Mouse (Mus musculus) hindbrain, embryonic 12.5 days (tissue): Measurements from ENCODE around the gene Ankrd33b. TPM values are rescaled to one million over a fixed set of nuclear protein-coding genes. Genes with fewer than 3 reads are reported as not detected.

ENCODE experiments used
- ATAC-seq: fragments of 200-750 bp; cut with Nextera tagmentation; 2 replicates; pipeline ENCODE4 v1.8.0; 2017; ENCODE audit warnings: moderate TSS enrichment; ENCODE audit not compliant: low FRiP score
- H3K27ac ChIP-seq: fragments of 300-500 bp; sonication (generic); 2 replicates; pipeline ENCODE4 v1.5.1; 2016; ENCODE audit warnings: mild to moderate bottlenecking
- H3K27me3 ChIP-seq: fragments of 300-500 bp; sonication (generic); 2 replicates; pipeline ENCODE4 v1.6.1; 2016; ENCODE audit warnings: mild to moderate bottlenecking
- H3K36me3 ChIP-seq: fragments of 300-500 bp; sonication (generic); 2 replicates; pipeline ENCODE4 v1.6.1; 2016; ENCODE audit warnings: mild to moderate bottlenecking
- H3K4me1 ChIP-seq: fragments of 300-500 bp; sonication (generic); 2 replicates; pipeline ENCODE4 v1.6.1; 2016
- H3K4me2 ChIP-seq: fragments of 300-500 bp; sonication (generic); replicated peaks from 2 replicates; pipeline ENCODE4 v1.6.1; 2016; ENCODE audit warnings: mild to moderate bottlenecking
- H3K4me3 ChIP-seq: fragments of 300-500 bp; sonication (generic); 2 replicates; pipeline ENCODE4 v1.5.1; 2016; ENCODE audit warnings: mild to moderate bottlenecking
- H3K9ac ChIP-seq: fragments of 300-500 bp; sonication (generic); 2 replicates; pipeline ENCODE4 v1.6.1; 2016; ENCODE audit warnings: mild to moderate bottlenecking, moderate library complexity
- H3K9me3 ChIP-seq: fragments of 300-500 bp; sonication (generic); replicated peaks from 2 replicates; pipeline ENCODE4 v1.6.1; 2016; ENCODE audit warnings: mild to moderate bottlenecking
- WGBS: fragments of 180-500 bp; shearing (Covaris S2); methylation state at CpG from one replicate; pipeline ENCODE4 v1.1.7; 2016; 5-methylcytosine and 5-hydroxymethylcytosine counted together
- polyA plus RNA-seq: library from polyadenylated mRNA; unstranded; fragments of >200 nt; fragmentation: Nextera tagmentation; extraction: Ambion mirVana; gene quantifications from 2 replicates; pipeline ENCODE4 v1.2.1, GENCODE M21; 2016

The Ankrd33b gene
- polyA plus RNA-seq, 1 experiment from 2014 or later = 0.85 TPM

DNA sequence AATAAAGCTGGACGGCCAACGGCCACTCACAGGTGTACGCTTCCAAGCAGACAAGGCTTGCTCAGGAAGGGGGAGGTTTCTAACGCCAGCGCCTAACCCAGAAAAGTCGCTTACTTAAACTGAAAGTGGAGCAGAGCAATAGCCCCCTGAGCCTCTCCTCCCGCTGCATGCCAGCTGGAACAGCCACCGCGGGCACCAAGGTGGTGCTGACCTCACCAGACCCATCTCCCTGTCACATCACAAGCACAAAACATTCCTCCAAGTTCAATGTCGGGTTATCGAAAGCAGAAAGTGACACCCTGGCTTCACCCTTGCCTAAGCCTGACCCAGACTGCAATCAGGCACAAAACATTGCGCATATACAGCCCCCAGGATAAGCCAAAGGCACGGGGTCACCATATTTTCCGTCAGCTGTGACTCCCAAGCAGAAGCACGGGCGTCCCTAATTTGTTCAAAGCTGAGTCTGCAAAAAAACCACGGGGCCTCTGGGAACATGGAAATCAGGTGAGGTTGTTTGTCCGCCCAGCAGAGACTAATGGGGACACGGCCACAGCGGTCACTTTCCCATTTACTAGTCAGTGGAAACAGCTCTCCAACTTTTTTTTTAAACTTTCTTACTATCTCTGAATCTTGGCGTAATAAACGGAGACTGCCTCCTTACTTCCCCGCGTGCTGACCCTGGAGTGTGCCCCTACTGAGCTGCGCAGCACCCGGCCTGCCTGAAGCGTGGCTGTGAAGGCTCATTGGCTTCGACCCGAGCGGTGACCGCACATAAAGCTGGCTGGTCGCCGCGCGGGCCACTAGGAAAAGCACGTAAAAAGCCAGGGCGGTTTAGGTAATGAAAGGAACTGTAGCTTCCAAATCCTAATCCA, 1.6 kb downstream of the Ankrd33b start:
- Histone ChIP-seq H3K4me1 (peaks cover 34% of the 10 kb centered on the region), H3K27ac (no peak overlapping the region), H3K27me3 (peaks cover 73% of the 10 kb centered on the region), H3K36me3 (no peaks in the 10 kb centered on the region), H3K9me3 (no peaks in the 10 kb centered on the region), H3K9ac (no peak overlapping the region), H3K4me2 (peak overlapping the region; percentile 99), H3K4me3 (peak overlapping the region; percentile 52)
- WGBS = 2% methylated on average over 37 of the region's 37 CpGs
- ATAC-seq = no peak

DNA sequence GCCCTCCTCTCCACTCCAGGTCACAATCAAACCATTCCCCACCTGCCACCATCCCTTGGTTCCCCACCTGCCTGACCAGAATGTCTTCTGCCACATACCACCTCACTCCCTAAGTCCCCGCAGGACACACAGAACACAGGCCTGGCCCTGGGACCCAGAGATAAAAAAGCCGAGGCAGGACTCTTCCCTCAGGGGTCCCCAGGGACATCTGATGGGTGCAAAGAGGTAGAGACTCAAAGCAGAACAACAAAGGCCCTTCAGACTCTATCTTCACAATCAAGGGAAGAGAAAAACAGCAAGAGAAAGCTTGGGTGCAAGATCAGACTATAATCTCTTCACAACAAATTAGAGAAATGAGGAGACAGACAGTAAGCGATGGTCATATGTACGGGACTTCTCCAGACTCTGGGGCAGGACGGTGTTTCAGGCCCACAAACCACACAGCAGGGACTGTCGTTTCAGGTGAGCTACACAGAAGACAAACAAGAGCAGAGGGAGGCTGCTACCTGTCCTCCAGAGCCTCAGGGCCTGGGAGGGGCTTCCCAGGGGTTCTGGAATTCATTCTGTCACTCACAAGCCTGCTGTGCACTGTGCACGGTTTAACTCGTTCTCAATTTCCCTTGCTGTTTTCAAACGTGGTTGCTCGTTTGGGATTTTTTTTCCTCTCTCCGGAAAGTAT, 2.3 kb downstream of the Ankrd33b start:
- Histone ChIP-seq H3K27ac (no peak overlapping the region), H3K27me3 (peaks cover 70% of the 10 kb centered on the region), H3K4me3 (peak overlapping the region; percentile 52; the same call in 1 of the 2 replicates), H3K9ac (no peak overlapping the region), H3K4me2 (peak overlapping the region; percentile 99), H3K9me3 (no peaks in the 10 kb centered on the region), H3K4me1 (peaks cover 34% of the 10 kb centered on the region), H3K36me3 (no peaks in the 10 kb centered on the region)
- ATAC-seq = no peak
- 16% methylated on average over 11 of the region's 11 CpGs for WGBS

DNA sequence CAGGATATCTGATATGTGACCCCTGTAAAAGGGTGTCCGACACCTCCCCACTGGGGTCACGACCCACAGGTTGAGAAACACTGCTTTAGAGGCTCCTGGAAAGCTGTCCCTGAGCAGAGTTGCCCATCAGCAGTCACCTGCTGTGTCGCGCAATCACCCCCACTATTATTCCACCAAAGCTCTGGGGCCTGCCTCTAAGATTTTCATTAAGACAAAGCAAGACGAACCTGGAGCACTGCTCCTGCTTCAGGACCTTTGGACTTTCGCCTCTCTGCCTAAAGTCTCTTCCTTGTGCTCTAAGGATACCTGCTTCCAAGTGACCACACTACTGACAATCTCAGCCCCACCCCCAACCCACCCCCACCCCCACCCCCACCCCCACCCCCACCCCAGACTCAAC, 3.1 kb downstream of the Ankrd33b start:
- peaks cover 34% of the 10 kb centered on the region for H3K4me1 ChIP-seq
- peaks cover 65% of the 10 kb centered on the region for H3K27me3 ChIP-seq

DNA sequence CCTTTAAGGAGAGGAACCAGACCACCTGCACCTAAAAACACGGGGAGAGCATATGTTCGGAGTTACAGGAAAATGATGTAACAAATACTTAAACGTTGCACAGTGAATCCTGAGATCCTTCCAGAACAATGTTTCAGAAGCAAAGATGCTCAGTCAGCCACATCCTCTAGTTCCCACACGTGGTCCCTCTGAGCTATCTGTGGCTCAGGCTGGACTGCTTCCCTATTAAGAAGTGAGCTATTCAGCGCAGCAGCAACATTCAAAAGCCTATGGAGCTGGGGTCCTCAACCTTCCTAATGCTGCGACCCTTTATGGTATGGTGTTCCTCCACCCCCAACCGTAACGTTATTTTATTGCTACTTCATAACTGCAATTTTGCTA, 3.6 kb downstream of the Ankrd33b start:
- Histone ChIP-seq H3K9me3 (no peaks in the 10 kb centered on the region), H3K4me2 (no peak overlapping the region), H3K27ac (no peak overlapping the region), H3K4me1 (peaks cover 31% of the 10 kb centered on the region), H3K36me3 (no peaks in the 10 kb centered on the region), H3K9ac (no peak overlapping the region), H3K27me3 (peaks cover 60% of the 10 kb centered on the region), H3K4me3 (no peak overlapping the region)
- ATAC-seq = no peak
- 77% methylated on average over 8 of the region's 8 CpGs for WGBS

More for the DNA sequence above, 3.1 kb downstream of the Ankrd33b start:
- no peaks in the 10 kb centered on the region for H3K36me3 ChIP-seq
- no peak overlapping the region for H3K9ac ChIP-seq
- H3K9me3 ChIP-seq = no peaks in the 10 kb centered on the region
- H3K27ac ChIP-seq = no peak overlapping the region
- H3K4me2 ChIP-seq = no peak overlapping the region
- ATAC-seq = no peak
- WGBS = 56% methylated on average over 6 of the region's 6 CpGs
- H3K4me3 ChIP-seq = no peak overlapping the region

DNA sequence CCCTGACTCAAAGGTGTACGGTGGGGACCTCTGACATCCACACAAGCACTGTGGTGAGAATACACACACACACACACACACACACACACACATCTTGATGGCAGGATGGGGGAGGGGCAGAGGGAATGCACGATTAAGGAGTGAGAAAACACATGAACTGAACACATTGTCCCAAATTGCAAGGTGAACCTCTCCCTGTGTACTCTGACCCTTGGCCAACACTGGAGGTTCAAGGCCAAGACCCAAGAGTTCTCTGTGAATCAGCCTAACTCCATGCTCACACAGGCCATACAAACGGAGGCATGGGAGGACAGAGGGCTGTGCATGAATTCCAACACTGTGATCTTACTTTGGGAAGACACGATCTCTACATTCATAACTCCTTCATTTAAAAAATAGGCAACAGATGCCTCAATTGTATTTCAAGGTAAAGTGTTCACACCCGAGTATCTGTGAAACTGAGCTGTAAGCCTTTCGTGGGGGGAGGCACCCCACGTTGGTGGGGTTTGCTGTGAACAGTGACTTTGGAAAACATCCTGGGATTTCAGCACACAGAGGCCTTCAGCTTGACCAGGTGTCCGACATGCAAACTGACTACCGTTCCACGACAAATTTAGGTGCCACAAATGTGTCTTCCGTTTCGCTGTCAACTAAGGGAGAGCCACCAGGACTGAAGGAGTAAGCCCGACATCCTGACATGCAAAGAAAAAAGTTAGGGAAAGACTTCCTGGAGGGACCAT, 4.1 kb downstream of the Ankrd33b start:
- ATAC-seq = no peak
- H3K4me2 ChIP-seq = no peak overlapping the region
- no peak overlapping the region for H3K9ac ChIP-seq
- H3K27me3 ChIP-seq = peaks cover 55% of the 10 kb centered on the region
- no peak overlapping the region for H3K27ac ChIP-seq
- H3K4me3 ChIP-seq = no peak overlapping the region
- peaks cover 27% of the 10 kb centered on the region for H3K4me1 ChIP-seq
- no peaks in the 10 kb centered on the region for H3K36me3 ChIP-seq
- H3K9me3 ChIP-seq = no peaks in the 10 kb centered on the region
- 80% methylated on average over 13 of the region's 13 CpGs for WGBS

DNA sequence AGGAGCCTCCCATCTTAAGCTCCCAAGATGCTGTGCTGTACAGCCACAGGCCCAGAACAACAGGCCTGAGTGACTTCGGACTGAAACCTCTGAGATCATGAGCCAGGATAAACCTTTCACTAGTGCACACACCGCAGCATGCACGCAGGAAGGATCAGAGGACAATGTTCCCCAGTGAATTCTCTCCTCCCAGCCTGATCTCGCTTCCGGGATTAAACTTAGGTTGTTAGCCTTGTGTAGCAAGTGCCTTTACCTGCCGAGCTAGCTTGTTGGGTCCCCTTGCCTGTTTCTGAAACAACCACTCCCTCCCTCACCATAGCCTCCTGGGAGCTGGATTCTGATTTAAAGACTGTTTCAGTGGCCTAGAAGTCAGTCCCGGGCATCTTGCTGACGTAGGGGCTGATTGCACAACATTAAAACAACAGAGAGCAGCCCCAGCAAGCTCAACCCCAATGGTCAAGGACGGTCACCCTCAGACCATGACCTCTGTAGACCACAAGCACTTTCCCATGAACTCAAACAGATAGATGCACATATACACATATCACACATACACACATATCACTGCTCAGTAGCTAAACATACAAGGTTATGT, 6.2 kb downstream of the Ankrd33b start:
- no peak overlapping the region for H3K4me2 ChIP-seq
- H3K27me3 ChIP-seq = peaks cover 34% of the 10 kb centered on the region
- H3K4me3 ChIP-seq = no peak overlapping the region
- no peak overlapping the region for H3K9ac ChIP-seq
- ATAC-seq = no peak
- 87% methylated on average over 9 of the region's 9 CpGs for WGBS
- no peak overlapping the region for H3K27ac ChIP-seq
- no peaks in the 10 kb centered on the region for H3K36me3 ChIP-seq
- H3K4me1 ChIP-seq = peaks cover 8% of the 10 kb centered on the region
- H3K9me3 ChIP-seq = no peaks in the 10 kb centered on the region

DNA sequence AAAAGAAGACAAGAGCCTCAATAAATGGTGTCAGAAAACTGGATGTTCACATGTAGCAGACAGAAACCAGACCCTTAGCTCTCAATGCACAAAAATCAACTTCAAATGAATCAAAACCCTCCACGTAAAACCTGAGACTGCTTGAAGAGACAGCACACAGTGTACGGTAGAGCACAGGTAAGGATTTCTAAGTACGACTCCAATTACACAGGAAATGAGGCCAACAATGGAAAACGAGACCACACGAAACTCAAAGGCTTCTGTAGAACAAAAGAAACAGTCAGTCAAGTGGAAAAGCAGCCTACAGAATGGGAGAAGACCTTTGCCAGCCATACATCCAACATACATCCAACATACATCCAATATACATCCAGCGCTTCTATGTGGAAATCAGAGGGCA, 6.9 kb downstream of the Ankrd33b start:
- 81% methylated on average over 6 of the region's 6 CpGs for WGBS
- ATAC-seq = no peak
- no peak overlapping the region for H3K9ac ChIP-seq
- no peak overlapping the region for H3K4me2 ChIP-seq
- no peaks in the 10 kb centered on the region for H3K9me3 ChIP-seq
- H3K27me3 ChIP-seq = peaks cover 27% of the 10 kb centered on the region
- 0 out of 2 replicates have a peak, but pooled peaks cover under 1% of the 10 kb centered on the region for H3K4me1 ChIP-seq
- no peaks in the 10 kb centered on the region for H3K36me3 ChIP-seq
- H3K4me3 ChIP-seq = no peak overlapping the region
- H3K27ac ChIP-seq = no peak overlapping the region

DNA sequence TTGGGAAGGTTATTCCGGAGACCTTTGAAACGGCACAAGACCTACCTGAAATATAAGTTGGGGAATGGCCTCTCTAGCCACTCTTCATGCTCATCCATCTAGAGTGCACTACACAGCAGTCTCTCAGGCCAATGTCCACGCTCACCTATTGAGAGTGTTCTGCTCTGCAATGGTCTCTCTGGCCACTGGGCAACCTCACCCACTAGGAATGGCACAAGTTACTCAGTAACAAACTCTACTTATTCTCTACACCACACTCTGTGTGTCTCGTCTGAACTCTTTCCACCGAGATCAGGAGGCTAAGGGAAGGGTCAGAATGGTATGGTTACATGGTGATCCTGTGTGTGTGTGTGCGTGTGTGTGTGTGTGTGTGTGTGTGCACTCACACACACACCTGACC, 7.7 kb downstream of the Ankrd33b start:
- Histone ChIP-seq H3K9me3 (no peaks in the 10 kb centered on the region), H3K4me1 (no peaks in the 10 kb centered on the region), H3K36me3 (no peaks in the 10 kb centered on the region), H3K4me3 (no peak overlapping the region), H3K4me2 (no peak overlapping the region), H3K9ac (no peak overlapping the region), H3K27me3 (peaks cover 19% of the 10 kb centered on the region), H3K27ac (no peak overlapping the region)
- ATAC-seq = no peak
- whole genome bisulfite sequencing = 90% methylated on average over 6 of the region's 6 CpGs

DNA sequence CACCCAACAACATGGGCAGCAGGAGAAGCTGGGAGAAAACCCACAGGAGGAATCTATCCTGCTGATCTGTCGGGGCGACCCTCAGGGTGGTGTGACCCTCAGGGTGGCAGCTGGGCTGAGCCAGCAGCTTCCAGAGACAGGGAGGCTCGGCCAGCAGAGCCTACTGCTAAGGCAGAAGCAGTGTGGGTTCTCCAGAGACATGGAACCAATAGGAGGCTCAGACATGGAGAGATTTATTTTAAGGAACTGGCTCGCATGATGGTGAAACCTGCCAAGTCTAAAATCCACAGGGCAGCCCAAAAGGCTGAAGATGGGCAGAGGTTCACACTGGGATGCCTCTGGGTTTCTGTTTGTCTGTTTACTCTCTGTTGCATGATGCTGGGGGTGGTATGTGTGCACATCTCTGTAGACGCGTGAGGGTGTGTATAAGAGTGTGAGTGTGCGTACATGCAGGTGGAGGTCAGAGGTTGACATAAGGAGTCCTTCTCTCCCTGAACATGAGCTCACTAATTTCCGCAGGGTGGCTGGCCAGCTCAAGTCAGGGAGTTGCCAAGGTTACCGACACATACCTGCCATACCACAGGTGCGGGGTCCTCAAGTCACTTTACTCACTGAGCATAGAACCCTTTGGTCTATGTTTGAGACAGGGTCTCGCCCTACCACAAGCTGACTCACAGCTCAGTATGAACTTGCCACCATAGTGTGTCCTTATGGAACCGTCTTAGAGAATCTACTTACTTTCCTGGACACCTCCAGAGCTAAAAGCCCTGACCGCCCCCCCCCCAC, 14.8 kb downstream of the Ankrd33b start:
- WGBS = 85% methylated on average over 13 of the region's 13 CpGs
- no peak for ATAC-seq

DNA sequence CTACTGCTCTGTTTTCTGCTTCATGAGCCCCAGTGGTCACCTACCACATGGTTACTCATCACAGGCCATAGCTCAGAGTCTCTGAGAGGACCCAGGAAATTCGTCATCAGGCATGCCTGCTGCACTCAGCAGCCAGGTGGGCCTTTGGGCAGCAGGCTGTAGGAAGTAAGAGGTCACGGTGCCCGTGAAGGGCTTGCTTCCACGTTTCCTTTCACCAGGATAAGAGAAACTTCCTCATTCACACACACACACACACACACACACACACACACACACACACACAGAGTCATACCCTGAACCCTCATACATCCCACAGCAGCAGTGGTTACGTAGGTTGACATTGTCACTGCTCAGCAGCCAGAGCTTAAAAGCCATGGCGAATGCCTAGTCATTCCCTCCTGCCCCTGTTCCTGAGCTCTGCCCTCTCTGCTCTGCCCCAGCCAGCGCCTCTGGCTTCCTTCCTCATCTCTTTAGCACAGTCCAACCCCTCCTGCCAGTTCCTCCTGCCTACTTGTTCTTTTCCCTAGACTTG, 17.6 kb downstream of the Ankrd33b start:
- Histone ChIP-seq H3K9ac (no peak overlapping the region), H3K9me3 (no peaks in the 10 kb centered on the region), H3K4me3 (no peak overlapping the region), H3K27me3 (no peaks in the 10 kb centered on the region; the same call in 1 of the 2 replicates), H3K4me1 (no peaks in the 10 kb centered on the region), H3K36me3 (no peaks in the 10 kb centered on the region), H3K4me2 (no peak overlapping the region), H3K27ac (no peak overlapping the region)
- 77% methylated on average over 7 of the region's 7 CpGs for WGBS
- no peak for ATAC-seq

More for the DNA sequence above, 14.8 kb downstream of the Ankrd33b start:
- H3K36me3 ChIP-seq = no peaks in the 10 kb centered on the region
- H3K27ac ChIP-seq = no peak overlapping the region
- no peak overlapping the region for H3K4me2 ChIP-seq
- no peaks in the 10 kb centered on the region for H3K4me1 ChIP-seq
- no peaks in the 10 kb centered on the region for H3K9me3 ChIP-seq
- no peak overlapping the region for H3K9ac ChIP-seq
- no peak overlapping the region for H3K4me3 ChIP-seq
- H3K27me3 ChIP-seq = no peaks in the 10 kb centered on the region; the same call in 1 of the 2 replicates

DNA sequence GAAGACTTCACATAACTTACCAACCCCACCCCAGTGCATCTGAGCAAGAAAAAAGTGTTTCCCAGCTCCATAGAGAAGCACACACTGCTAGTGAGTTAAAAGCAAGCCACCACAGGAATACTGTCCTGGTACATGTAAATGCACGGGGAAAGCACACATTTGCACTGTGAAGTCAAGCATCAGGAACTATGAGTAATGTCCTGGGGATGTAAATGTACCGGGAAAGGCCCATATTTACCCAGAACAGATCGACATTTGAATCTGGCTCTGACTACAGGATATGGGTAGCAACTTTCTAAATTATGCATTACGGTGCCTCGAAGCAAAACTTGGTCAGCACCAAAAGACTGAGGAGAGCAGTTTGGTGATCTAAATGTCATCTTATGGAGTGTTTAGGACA, 18.5 kb downstream of the Ankrd33b start:
- ATAC-seq = no peak

More for the DNA sequence above, 18.5 kb downstream of the Ankrd33b start:
- 88% methylated on average over 5 of the region's 5 CpGs for WGBS
- no peaks in the 10 kb centered on the region for H3K4me1 ChIP-seq
- H3K36me3 ChIP-seq = no peaks in the 10 kb centered on the region
- H3K9me3 ChIP-seq = no peaks in the 10 kb centered on the region
- no peak overlapping the region for H3K4me3 ChIP-seq
- H3K9ac ChIP-seq = no peak overlapping the region
- H3K27me3 ChIP-seq = no peaks in the 10 kb centered on the region; the same call in 1 of the 2 replicates
- H3K4me2 ChIP-seq = no peak overlapping the region
- H3K27ac ChIP-seq = no peak overlapping the region
